Mouse (Mus musculus): ENCODE data around the gene 4930562C15Rik.

- no peak for TF ChIP-seq POLR2A (IDR thresholded peaks at IDR 0.05; ENCODE audit: low read depth, low read length)
- TF ChIP-seq CTCF (conservative IDR thresholded peaks at IDR 0.05; ENCODE audit: insufficient read depth, insufficient read length, low read depth, low read length): no peak
Measured at GRCm38 (mm10) chr16:4884930-4885329, 49.7 kb downstream of the 4930562C15Rik start.

Data from kidney, adult 2 months (tissue).